8 mouse cellular contexts compared by ENCODE assay signal in the genomic region with DNA sequence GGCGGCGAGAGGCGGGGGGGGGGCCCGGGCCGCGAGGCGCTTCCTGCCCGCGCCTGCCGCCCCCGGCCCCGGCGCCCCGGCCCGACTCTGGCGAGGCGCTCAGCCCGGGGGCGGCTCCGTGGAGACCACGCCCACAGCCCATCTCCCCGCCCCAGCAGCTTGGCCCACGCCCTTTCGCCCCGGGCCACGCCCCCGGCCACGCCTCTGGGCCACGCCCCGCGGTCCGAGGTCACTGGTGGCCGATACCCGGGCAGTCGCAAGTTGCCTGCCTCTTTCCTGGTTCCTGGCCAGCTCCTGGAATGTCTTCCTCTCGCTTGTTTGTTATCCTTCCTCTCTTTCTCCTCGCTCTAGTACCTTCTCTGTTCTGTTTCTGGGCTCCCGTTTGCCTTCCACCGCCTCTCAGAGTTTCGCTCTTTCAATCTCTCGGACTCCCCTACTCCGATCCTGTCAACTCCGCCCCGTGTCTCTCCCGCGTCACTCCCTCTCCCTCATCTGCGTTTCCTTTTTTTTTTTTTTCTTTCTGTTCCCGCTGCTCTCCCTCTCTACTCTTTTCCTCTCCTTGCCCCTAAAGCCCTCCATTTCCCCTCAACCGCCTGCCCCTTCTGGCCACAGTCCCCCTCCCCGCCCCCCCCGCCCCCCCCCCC. TPM values are rescaled to one million over a fixed set of nuclear protein-coding genes. Genes with fewer than 3 reads are reported as not detected.
DNase-seq lines count a peak whose midpoint lies in the region; ATAC-seq and TF ChIP-seq lines count a peak whose summit lies in the region.

A gene (minus strand): TSS at position 129 of the 644 bp plus-strand sequence.

- 0 out of 2 replicates have a peak, but pooled peaks have one; percentile 56 for TF ChIP-seq EP300 in heart, adult 2 months (IDR thresholded peaks at IDR 0.05; ENCODE audit: insufficient read depth, low read depth, low read length)

- peak within 1 kb of the TSS; percentile 76 for H3K27ac ChIP-seq in embryonic facial prominence, embryonic 14.5 days (replicated peaks; ENCODE audit: low read depth, low read length)
- H3K27ac ChIP-seq in heart, adult 2 months = peak within 1 kb of the TSS; percentile 96
- H3K27ac ChIP-seq in kidney, adult 2 months (ENCODE audit: insufficient read depth, low read depth, low read length) = peak within 1 kb of the TSS; percentile 88
- peak within 1 kb of the TSS; percentile 62 for H3K27ac ChIP-seq in limb, embryonic 12.5 days
- no peak within 1 kb of the TSS for H3K27ac ChIP-seq in midbrain, embryonic 14.5 days (replicated peaks; ENCODE audit: low read depth, low read length)

- peak; percentile 94 for DNase-seq in 416B (ENCODE audit: low read depth)
- DNase-seq in adrenal gland, postnatal 4 days (ENCODE audit: low spot score in 2 of 2) = peak; percentile 92 to 94
- peak; percentile 90 for DNase-seq in embryonic facial prominence, embryonic 14.5 days (ENCODE audit: low spot score)
- DNase-seq in heart, adult 2 months = peak; percentile 98 to 100
- peak; percentile 98 for DNase-seq in kidney, adult 2 months
- peak; percentile 80 for DNase-seq in midbrain, embryonic 14.5 days
- DNase-seq in spleen, adult 12 weeks (ENCODE audit: low spot score) = peak; percentile 77

- H3K27me3 ChIP-seq in embryonic facial prominence, embryonic 14.5 days (replicated peaks; ENCODE audit: control insufficient read depth, insufficient read depth, low read length) = peaks cover 23% of the 10 kb centered on the region
- no peaks in the 10 kb centered on the region for H3K27me3 ChIP-seq in heart, adult 2 months (ENCODE audit: control insufficient read depth, insufficient read depth, low read length)
- no peaks in the 10 kb centered on the region for H3K27me3 ChIP-seq in kidney, adult 2 months (replicated peaks; ENCODE audit: control insufficient read depth, insufficient read depth, low read length)
- peaks cover 55% of the 10 kb centered on the region for H3K27me3 ChIP-seq in limb, embryonic 12.5 days
- H3K27me3 ChIP-seq in midbrain, embryonic 14.5 days (ENCODE audit: control insufficient read depth, insufficient read depth, low read length) = peaks cover 44% of the 10 kb centered on the region

- H3K4me1 ChIP-seq in embryonic facial prominence, embryonic 14.5 days (ENCODE audit: control insufficient read depth, insufficient read depth, low read length) = peaks cover 32% of the 10 kb centered on the region
- H3K4me1 ChIP-seq in heart, adult 2 months (ENCODE audit: control insufficient read depth, insufficient read depth, low read length) = peaks cover 32% of the 10 kb centered on the region
- peaks cover 4% of the 10 kb centered on the region; the same call in 1 of the 2 replicates for H3K4me1 ChIP-seq in kidney, adult 2 months (ENCODE audit: control insufficient read depth, insufficient read depth, low read length)
- H3K4me1 ChIP-seq in limb, embryonic 12.5 days (replicated peaks) = peaks cover 46% of the 10 kb centered on the region
- peaks cover 17% of the 10 kb centered on the region for H3K4me1 ChIP-seq in midbrain, embryonic 14.5 days (ENCODE audit: control insufficient read depth, insufficient read depth, low read length)

- WGBS in embryonic facial prominence, embryonic 14.5 days = under 1% methylated on average over 17 of the region's 51 CpGs
- 2% methylated on average over 48 of the region's 51 CpGs for WGBS in heart, adult 2 months
- 2% methylated on average over 49 of the region's 51 CpGs for WGBS in kidney, adult 2 months
- 2% methylated on average over 44 of the region's 51 CpGs for WGBS in limb, embryonic 12.5 days
- WGBS in midbrain, embryonic 14.5 days = under 1% methylated on average over 42 of the region's 51 CpGs

- H3K9ac ChIP-seq in embryonic facial prominence, embryonic 14.5 days (ENCODE audit: low read depth, low read length) = peak within 1 kb of the TSS; percentile 74
- H3K9ac ChIP-seq in heart, adult 2 months (ENCODE audit: low read depth, low read length) = peak within 1 kb of the TSS; percentile 96
- peak within 1 kb of the TSS; percentile 58 for H3K9ac ChIP-seq in limb, embryonic 12.5 days (replicated peaks)
- H3K9ac ChIP-seq in midbrain, embryonic 14.5 days (replicated peaks; ENCODE audit: low read length) = peak within 1 kb of the TSS; percentile 44

- H3K36me3 ChIP-seq in embryonic facial prominence, embryonic 14.5 days (ENCODE audit: control insufficient read depth, insufficient read depth, low read length) = no peaks in the 10 kb centered on the region
- no peaks in the 10 kb centered on the region; the same call in 1 of the 2 replicates for H3K36me3 ChIP-seq in heart, adult 2 months (ENCODE audit: control insufficient read depth, insufficient read depth, low read length)
- H3K36me3 ChIP-seq in kidney, adult 2 months (ENCODE audit: control insufficient read depth, insufficient read depth, low read length) = no peaks in the 10 kb centered on the region
- H3K36me3 ChIP-seq in limb, embryonic 12.5 days = no peaks in the 10 kb centered on the region
- no peaks in the 10 kb centered on the region for H3K36me3 ChIP-seq in midbrain, embryonic 14.5 days (ENCODE audit: control insufficient read depth, insufficient read depth, low read length)

- intact Hi-C loops in heart, adult 2 months (cut with DNase I) = loop anchor here (1.0 to 2.0 kb wide), 2 partner anchors 36 to 84 kb away; no protein-coding TSS in a partner anchor

- H3K9me3 ChIP-seq in embryonic facial prominence, embryonic 14.5 days (ENCODE audit: control insufficient read depth, low read length) = no peaks in the 10 kb centered on the region
- no peaks in the 10 kb centered on the region for H3K9me3 ChIP-seq in limb, embryonic 12.5 days
- no peaks in the 10 kb centered on the region for H3K9me3 ChIP-seq in midbrain, embryonic 14.5 days (ENCODE audit: control insufficient read depth, low read length)

- TF ChIP-seq CTCF in heart, adult 2 months (IDR thresholded peaks at IDR 0.05) = no peak
- no peak for TF ChIP-seq CTCF in kidney, adult 2 months (conservative IDR thresholded peaks at IDR 0.05; ENCODE audit: insufficient read depth, insufficient read length, low read depth, low read length)

- peak; percentile 73 for ATAC-seq in embryonic facial prominence, embryonic 14.5 days (ENCODE audit: low read depth)
- ATAC-seq in limb, embryonic 12.5 days (ENCODE audit: insufficient number of reproducible peaks, insufficient read depth, low FRiP score, low TSS enrichment, low read depth) = peak; percentile 47
- ATAC-seq in midbrain, embryonic 14.5 days (ENCODE audit: low FRiP score, low TSS enrichment) = peak; percentile 57

- peak within 1 kb of the TSS; percentile 93 for H3K4me2 ChIP-seq in embryonic facial prominence, embryonic 14.5 days (ENCODE audit: low read depth, low read length)
- H3K4me2 ChIP-seq in limb, embryonic 12.5 days = peak within 1 kb of the TSS; percentile 81
- H3K4me2 ChIP-seq in midbrain, embryonic 14.5 days (ENCODE audit: low read length) = peak within 1 kb of the TSS; percentile 82

- H3K4me3 ChIP-seq in embryonic facial prominence, embryonic 14.5 days (ENCODE audit: low read depth, low read length) = peak within 1 kb of the TSS; percentile 65
- H3K4me3 ChIP-seq in heart, adult 2 months = peak within 1 kb of the TSS; percentile 91
- H3K4me3 ChIP-seq in kidney, adult 2 months (ENCODE audit: insufficient read depth, low read depth, low read length) = peak within 1 kb of the TSS; percentile 76
- peak within 1 kb of the TSS; percentile 59 for H3K4me3 ChIP-seq in limb, embryonic 12.5 days (replicated peaks)
- peak within 1 kb of the TSS; percentile 48 for H3K4me3 ChIP-seq in midbrain, embryonic 14.5 days (replicated peaks; ENCODE audit: low read depth, low read length)

- peak; percentile 92 for TF ChIP-seq POLR2A in heart, adult 2 months (IDR thresholded peaks at IDR 0.05; ENCODE audit: insufficient read depth, low read depth, low read length)
- TF ChIP-seq POLR2A in kidney, adult 2 months (IDR thresholded peaks at IDR 0.05; ENCODE audit: low read depth, low read length) = peak; percentile 53

- H3K79me2 ChIP-seq in heart, adult 2 months (replicated peaks; ENCODE audit: control insufficient read depth, insufficient read depth, low read length) = peaks cover 10% of the 10 kb centered on the region

RNA-seq across cellular contexts. Expression of the gene that starts here (rescaled TPM):
- total RNA-seq in adrenal gland, postnatal 4 days (2021) = 100 to 1,000 TPM; 237 to 271 TPM
- 45.5 and 46.9 TPM in 2 replicates for polyA plus RNA-seq in embryonic facial prominence, embryonic 14.5 days (2014; fragmentation: Nextera tagmentation; extraction: Ambion mirVana)
- total RNA-seq in heart, adult 2 months (2021) = 10 to 100 TPM; 58.8 to 90.6 TPM
- polyA plus RNA-seq in heart, adult 2 months (2012; rRNA removed) = 79.9 and 102 TPM in 2 replicates
- 54.2 and 60.2 TPM in 2 replicates for polyA plus RNA-seq in kidney, adult 2 months (2012; rRNA removed)
- 25.2 and 27.5 TPM in 2 replicates for polyA plus RNA-seq in limb, embryonic 12.5 days (2016; fragmentation: Nextera tagmentation; extraction: Ambion mirVana)
- polyA plus RNA-seq in midbrain, embryonic 14.5 days (2014; fragmentation: Nextera tagmentation; extraction: Ambion mirVana) = 3.9 and 9.0 TPM in 2 replicates

Comparison
In these comparisons a context has a peak if more than half of its experiments do, and no peak if none do; other contexts are left out.
1. H3K9ac ChIP-seq: peak in every context shown above with its lines; median percentile 96 in heart, adult 2 months; 74 in embryonic facial prominence, embryonic 14.5 days; 58 in limb, embryonic 12.5 days; 44 in midbrain, embryonic 14.5 days.